Mouse (Mus musculus) spleen, postnatal 14 days (tissue): Measurements from ENCODE around the gene Fkbp5.

ENCODE experiments used
- DNase-seq, 2 experiments: peaks; one replicate each; pipeline ENCODE4 v3.0.0; 2021 to 2022; ENCODE audit warnings: low spot score in 2 of 2

Gene Fkbp5

GRCm38 (mm10) chr17:28504182-28504581, 13.1 kb downstream of the Fkbp5 start:
- DNase-seq, result no peak

- DNase-seq, result no peak
Measured at GRCm38 (mm10) chr17:28502196-28502821, 15.0 kb downstream of the Fkbp5 start.

GRCm38 (mm10) chr17:28500465-28500864, 16.9 kb downstream of the Fkbp5 start:
- DNase-seq, result no peak

GRCm38 (mm10) chr17:28499190-28499589, 18.1 kb downstream of the Fkbp5 start:
- no peak for DNase-seq

- DNase-seq, result no peak
Measured at GRCm38 (mm10) chr17:28495832-28496231, 21.5 kb downstream of the Fkbp5 start.

- DNase-seq, result no peak
Measured at GRCm38 (mm10) chr17:28491035-28491770, 26.1 kb downstream of the Fkbp5 start.

- no peak for DNase-seq
Measured at GRCm38 (mm10) chr17:28488258-28489013, 28.9 kb downstream of the Fkbp5 start.

- DNase-seq, result no peak
Measured at GRCm38 (mm10) chr17:28487584-28488257, 29.6 kb downstream of the Fkbp5 start.

- DNase-seq, result no peak
Measured at GRCm38 (mm10) chr17:28486720-28487119, 30.6 kb downstream of the Fkbp5 start.

- peak; percentile 94 to 96 for DNase-seq
Measured at GRCm38 (mm10) chr17:28485977-28486400, 31.3 kb downstream of the Fkbp5 start.

GRCm38 (mm10) chr17:28485446-28485948, 31.8 kb downstream of the Fkbp5 start:
- DNase-seq, result peak in 1 of 2 experiments; percentile 36

- DNase-seq, result peak in 1 of 2 experiments; percentile 29
Measured at GRCm38 (mm10) chr17:28484704-28485445, 32.5 kb downstream of the Fkbp5 start.

GRCm38 (mm10) chr17:28477421-28477820, 39.9 kb downstream of the Fkbp5 start:
- DNase-seq, result no peak

- DNase-seq, result no peak
Measured at GRCm38 (mm10) chr17:28476441-28476840, 40.9 kb downstream of the Fkbp5 start.

GRCm38 (mm10) chr17:28475593-28476325, 41.6 kb downstream of the Fkbp5 start:
- DNase-seq, result no peak

- no peak for DNase-seq
Measured at GRCm38 (mm10) chr17:28472696-28473095, 44.6 kb downstream of the Fkbp5 start.

- no peak for DNase-seq
Measured at GRCm38 (mm10) chr17:28470876-28471275, 46.5 kb downstream of the Fkbp5 start.

GRCm38 (mm10) chr17:28467749-28468148, 49.6 kb downstream of the Fkbp5 start:
- no peak for DNase-seq

GRCm38 (mm10) chr17:28465968-28466367, 51.4 kb downstream of the Fkbp5 start:
- no peak for DNase-seq

- no peak for DNase-seq
Measured at GRCm38 (mm10) chr17:28463701-28464443, 53.5 kb downstream of the Fkbp5 start.
